Mouse (Mus musculus) heart, postnatal 10 days (tissue): Measurements from ENCODE around the gene Cwc22. TPM values are rescaled to one million over a fixed set of nuclear protein-coding genes. Genes with fewer than 3 reads are reported as not detected.
"Not testable (repeated sequence)": the region's sequence is repeated elsewhere in the genome, so short reads cannot be mapped to it uniquely, and the experiment has no call there.

ENCODE experiments used
- DNase-seq, 2 experiments: peaks; one replicate each; pipeline ENCODE4 v3.0.0; 2021
- intact Hi-C: fragments of 180-260 bp; cut with DNase I; formaldehyde crosslinking; loops from one replicate; pipeline ENCODE4 v1.15.1; 2025
- total RNA-seq, 2 experiments: library from RNA; stranded (reverse); gene quantifications; 2 replicates each; pipeline ENCODE4 v1.2.3; 2021

The Cwc22 gene
- total RNA-seq, 2 experiments from 2014 or later: 18.2 to 21.4 TPM

- intact Hi-C loops: no loop called here
- no peak for DNase-seq
Observed at GRCm38 (mm10) chr2:77901269-77901668, 44.9 kb downstream of the Cwc22 start.

- intact Hi-C loops: no loop called here
Observed at GRCm38 (mm10) chr2:77900741-77901140, 45.4 kb downstream of the Cwc22 start.

GRCm38 (mm10) chr2:77900111-77900510 lies 46.1 kb downstream of the Cwc22 start:
- intact Hi-C loops: no loop called here
- no peak for DNase-seq

More at GRCm38 (mm10) chr2:77900741-77901140, 45.4 kb downstream of the Cwc22 start:
- DNase-seq: no peak

GRCm38 (mm10) chr2:77898436-77898835 lies 47.7 kb downstream of the Cwc22 start:
- DNase-seq: no peak
- intact Hi-C loops: no loop called here

- intact Hi-C loops: no loop called here
- no peak for DNase-seq
Observed at GRCm38 (mm10) chr2:77897988-77898387, 48.2 kb downstream of the Cwc22 start.

- no peak for DNase-seq
- intact Hi-C loops: no loop called here
Observed at GRCm38 (mm10) chr2:77897558-77897899, 48.6 kb downstream of the Cwc22 start.

- no peak for DNase-seq
- intact Hi-C loops: no loop called here
Observed at GRCm38 (mm10) chr2:77896843-77897557, 49.2 kb downstream of the Cwc22 start.

GRCm38 (mm10) chr2:77895906-77896570 lies 50.1 kb downstream of the Cwc22 start:
- intact Hi-C loops, DNase-seq: not testable (repeated sequence)

GRCm38 (mm10) chr2:77894896-77895295 lies 51.3 kb downstream of the Cwc22 start:
- intact Hi-C loops: no loop called here
- DNase-seq: no peak

- intact Hi-C loops: no loop called here
- no peak for DNase-seq
Observed at GRCm38 (mm10) chr2:77893505-77893904, 52.7 kb downstream of the Cwc22 start.

GRCm38 (mm10) chr2:77892573-77892972 lies 53.6 kb downstream of the Cwc22 start:
- intact Hi-C loops: no loop called here
- DNase-seq: no peak

GRCm38 (mm10) chr2:77890836-77891438 lies 55.2 kb downstream of the Cwc22 start:
- intact Hi-C loops: no loop called here
- DNase-seq: no peak

GRCm38 (mm10) chr2:77889949-77890348 lies 56.2 kb downstream of the Cwc22 start:
- intact Hi-C loops: no loop called here
- DNase-seq: no peak

- no peak for DNase-seq
- intact Hi-C loops: no loop called here
Observed at GRCm38 (mm10) chr2:77889401-77889800, 56.8 kb downstream of the Cwc22 start.

GRCm38 (mm10) chr2:77888826-77889225 lies 57.3 kb downstream of the Cwc22 start:
- intact Hi-C loops: no loop called here
- no peak for DNase-seq

- intact Hi-C loops: no loop called here
Observed at GRCm38 (mm10) chr2:77888056-77888455, 58.1 kb downstream of the Cwc22 start.

GRCm38 (mm10) chr2:77887166-77887565 lies 59.0 kb downstream of the Cwc22 start:
- no peak for DNase-seq
- intact Hi-C loops: no loop called here

More at GRCm38 (mm10) chr2:77888056-77888455, 58.1 kb downstream of the Cwc22 start:
- no peak for DNase-seq

- intact Hi-C loops: no loop called here
- no peak for DNase-seq
Observed at GRCm38 (mm10) chr2:77885491-77886130, 60.6 kb downstream of the Cwc22 start.

- DNase-seq: no peak
- intact Hi-C loops: no loop called here
Observed at GRCm38 (mm10) chr2:77885036-77885435, 61.1 kb downstream of the Cwc22 start.

- DNase-seq: no peak
- intact Hi-C loops: no loop called here
Observed at GRCm38 (mm10) chr2:77884491-77884890, 61.7 kb downstream of the Cwc22 start.

GRCm38 (mm10) chr2:77882961-77883360 lies 63.2 kb downstream of the Cwc22 start:
- intact Hi-C loops: no loop called here
- DNase-seq: no peak
